Mouse (Mus musculus): ENCODE data around the gene Wdr35. TPM values are rescaled to one million over a fixed set of nuclear protein-coding genes. Genes with fewer than 3 reads are reported as not detected.
"Not testable (repeated sequence)": the region's sequence is repeated elsewhere in the genome, so short reads cannot be mapped to it uniquely, and the experiment has no call there.

Wdr35 gene
- total RNA-seq, 2 experiments from 2014 or later: 0.57 to 1.2 TPM

DNA sequence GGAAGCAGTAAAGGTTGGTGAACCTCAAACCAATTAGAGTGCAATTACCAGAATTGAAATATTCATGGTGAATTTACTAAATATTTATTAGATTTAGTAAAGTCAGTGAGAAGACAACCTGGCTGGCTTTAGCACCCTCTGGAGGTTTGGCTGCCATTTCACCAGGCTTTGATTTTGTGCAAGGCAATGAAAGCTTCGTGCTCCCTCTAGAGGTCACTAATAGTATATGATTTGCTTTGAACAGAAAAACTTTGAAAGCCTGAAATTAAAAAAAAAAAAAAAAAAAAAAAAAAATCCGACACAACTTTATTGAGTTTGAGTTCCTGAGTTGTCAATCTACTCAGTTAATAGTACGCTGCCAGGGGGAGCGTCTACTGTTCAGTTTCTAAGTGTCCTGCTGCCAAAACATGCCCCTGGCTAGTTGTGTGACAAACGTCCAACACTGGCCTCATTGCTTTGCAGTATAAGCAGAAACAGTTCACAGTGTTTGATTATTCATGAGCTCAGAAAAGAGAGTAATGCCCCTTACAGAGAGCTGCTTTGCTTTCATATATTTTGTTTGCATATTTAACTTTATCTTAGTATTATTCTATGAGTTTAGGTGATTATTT is 28.5 kb downstream of the Wdr35 start:
- peak; percentile 89 for ATAC-seq (replicated peaks; ENCODE audit: poor library complexity, severe bottlenecking)

GRCm38 (mm10) chr12:9007146-9007545 is 33.5 kb downstream of the Wdr35 start:
- ATAC-seq (replicated peaks; ENCODE audit: poor library complexity, severe bottlenecking): peak; percentile 87

- ATAC-seq (replicated peaks; ENCODE audit: poor library complexity, severe bottlenecking): no peak
Measured at GRCm38 (mm10) chr12:9007811-9008210, 34.1 kb downstream of the Wdr35 start.

DNA sequence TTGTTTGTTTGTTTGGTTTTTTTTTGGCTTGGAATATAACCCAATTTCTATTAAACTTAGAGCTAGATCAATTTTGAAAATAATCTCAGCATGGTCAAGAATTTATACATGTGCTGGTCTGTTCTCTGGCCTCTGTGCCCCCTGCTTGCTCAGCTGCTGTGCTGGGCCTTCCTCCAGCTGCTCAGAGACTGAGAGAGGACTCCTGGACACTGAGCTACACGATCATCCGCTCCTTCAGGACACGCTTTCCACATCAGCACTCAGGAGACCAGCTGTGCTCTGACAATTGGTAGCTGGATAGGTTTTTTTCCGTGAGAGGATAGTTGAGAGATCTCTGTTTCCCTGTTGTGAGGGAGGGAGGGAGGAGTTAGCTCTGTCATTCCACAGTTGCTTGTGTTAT is 36.6 kb downstream of the Wdr35 start:
- ATAC-seq (replicated peaks; ENCODE audit: poor library complexity, severe bottlenecking): no peak

DNA sequence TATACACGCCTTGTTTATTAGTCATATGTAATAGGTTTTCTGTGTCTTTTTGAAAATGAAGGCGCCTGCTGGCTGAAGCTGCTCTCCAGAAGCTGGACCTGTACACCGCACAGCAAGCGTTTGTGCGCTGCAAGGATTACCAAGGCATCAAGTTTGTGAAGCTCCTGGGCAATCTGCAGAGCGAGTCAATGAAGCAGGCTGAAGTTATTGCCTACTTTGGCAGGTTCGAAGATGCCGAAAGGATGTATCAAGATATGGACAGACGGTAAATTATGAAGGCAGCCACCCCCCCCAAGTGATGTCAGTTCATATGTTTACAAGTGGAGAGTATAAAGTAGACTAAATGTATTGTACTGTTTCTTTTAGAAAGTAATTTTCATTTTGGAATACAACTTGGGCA is 42.7 kb downstream of the Wdr35 start:
- no peak for ATAC-seq (replicated peaks; ENCODE audit: poor library complexity, severe bottlenecking)

- no peak for ATAC-seq (replicated peaks; ENCODE audit: poor library complexity, severe bottlenecking)
Measured at GRCm38 (mm10) chr12:9020431-9020830, 46.7 kb downstream of the Wdr35 start.

DNA sequence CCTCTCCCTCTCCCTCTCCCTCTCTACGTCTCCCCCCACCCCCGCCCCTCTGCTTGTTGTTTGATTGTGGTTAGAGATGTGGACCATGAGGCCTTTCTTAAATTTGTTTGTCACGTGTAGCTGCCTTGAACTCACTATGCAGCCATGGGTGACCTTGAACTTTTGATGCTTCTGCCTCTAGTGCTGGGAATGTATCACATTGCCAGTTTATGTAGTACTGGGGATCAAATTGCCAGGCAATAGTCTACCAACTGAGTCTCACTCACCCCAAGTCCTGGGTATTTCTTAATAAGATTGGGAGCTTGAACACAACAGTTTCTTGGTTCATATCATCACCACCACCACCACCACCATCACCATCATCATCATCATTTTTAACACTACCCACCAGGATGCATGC is 47.3 kb downstream of the Wdr35 start:
- no peak for ATAC-seq (replicated peaks; ENCODE audit: poor library complexity, severe bottlenecking)

DNA sequence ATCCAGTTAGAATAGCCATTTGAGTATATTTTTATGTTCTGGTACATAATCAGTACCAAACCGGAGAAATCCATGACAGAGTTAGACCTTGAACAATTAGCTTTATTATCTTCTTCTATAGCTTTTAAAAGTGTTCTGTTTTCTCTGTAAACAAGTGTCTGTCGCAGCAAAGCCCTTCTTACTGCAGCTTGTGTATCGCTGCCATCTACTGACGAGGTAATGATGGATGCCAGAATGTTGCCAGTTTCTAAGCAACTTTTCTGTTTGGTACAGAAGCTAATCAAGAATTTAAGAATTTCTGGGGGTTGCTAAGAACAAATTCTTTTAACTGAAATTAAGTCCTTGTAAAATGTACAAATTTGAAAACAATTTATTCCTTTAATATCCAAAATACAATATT is 49.3 kb downstream of the Wdr35 start:
- no peak for ATAC-seq (replicated peaks; ENCODE audit: poor library complexity, severe bottlenecking)

DNA sequence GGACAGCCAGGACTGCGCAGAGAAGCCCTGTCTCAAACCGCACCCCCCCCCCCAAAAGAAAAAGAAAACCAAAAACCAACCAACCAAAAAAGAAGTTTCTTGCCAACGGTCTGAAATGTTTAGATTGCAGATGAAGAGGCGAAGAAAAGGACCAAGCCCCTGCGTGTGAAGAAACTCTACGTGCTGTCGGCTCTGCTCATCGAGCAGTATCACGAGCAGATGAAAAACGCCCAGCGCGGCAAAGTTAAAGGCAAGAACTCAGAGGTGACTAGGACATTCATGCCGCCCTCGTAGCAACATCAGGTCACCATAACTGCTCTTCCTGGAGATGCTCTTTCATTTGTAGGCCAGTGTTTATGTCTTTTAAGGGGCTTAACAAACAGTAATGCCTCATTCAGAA is 50.4 kb downstream of the Wdr35 start:
- no peak for ATAC-seq (replicated peaks; ENCODE audit: poor library complexity, severe bottlenecking)

GRCm38 (mm10) chr12:9024736-9025135 is 51.0 kb downstream of the Wdr35 start:
- no peak for ATAC-seq (replicated peaks; ENCODE audit: poor library complexity, severe bottlenecking)

DNA sequence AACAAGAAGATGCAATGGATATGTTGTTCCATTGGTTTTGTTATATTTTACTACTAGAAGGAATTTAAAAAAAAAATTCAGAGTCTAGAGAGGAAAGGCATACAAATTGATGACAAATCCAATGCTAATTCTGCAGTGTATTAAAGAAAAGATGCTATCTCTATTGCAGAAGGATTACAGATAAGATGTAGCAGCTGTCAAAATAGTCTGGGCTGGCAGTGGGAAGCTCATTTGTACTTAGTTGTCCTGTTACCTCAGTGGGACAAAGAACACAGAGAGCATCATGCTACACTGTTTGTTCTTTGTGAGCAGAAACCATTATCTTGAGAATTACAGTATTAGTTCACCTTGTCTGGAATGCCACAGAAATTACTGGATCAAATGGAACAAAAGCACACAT is 53.2 kb downstream of the Wdr35 start:
- ATAC-seq (replicated peaks; ENCODE audit: poor library complexity, severe bottlenecking): no peak

- ATAC-seq (replicated peaks; ENCODE audit: poor library complexity, severe bottlenecking): not testable (repeated sequence)
Measured at GRCm38 (mm10) chr12:9028816-9029215, 55.1 kb downstream of the Wdr35 start.

- peak; percentile 18 for ATAC-seq (replicated peaks; ENCODE audit: poor library complexity, severe bottlenecking)
Measured at GRCm38 (mm10) chr12:9029506-9029887, 55.8 kb downstream of the Wdr35 start.

DNA sequence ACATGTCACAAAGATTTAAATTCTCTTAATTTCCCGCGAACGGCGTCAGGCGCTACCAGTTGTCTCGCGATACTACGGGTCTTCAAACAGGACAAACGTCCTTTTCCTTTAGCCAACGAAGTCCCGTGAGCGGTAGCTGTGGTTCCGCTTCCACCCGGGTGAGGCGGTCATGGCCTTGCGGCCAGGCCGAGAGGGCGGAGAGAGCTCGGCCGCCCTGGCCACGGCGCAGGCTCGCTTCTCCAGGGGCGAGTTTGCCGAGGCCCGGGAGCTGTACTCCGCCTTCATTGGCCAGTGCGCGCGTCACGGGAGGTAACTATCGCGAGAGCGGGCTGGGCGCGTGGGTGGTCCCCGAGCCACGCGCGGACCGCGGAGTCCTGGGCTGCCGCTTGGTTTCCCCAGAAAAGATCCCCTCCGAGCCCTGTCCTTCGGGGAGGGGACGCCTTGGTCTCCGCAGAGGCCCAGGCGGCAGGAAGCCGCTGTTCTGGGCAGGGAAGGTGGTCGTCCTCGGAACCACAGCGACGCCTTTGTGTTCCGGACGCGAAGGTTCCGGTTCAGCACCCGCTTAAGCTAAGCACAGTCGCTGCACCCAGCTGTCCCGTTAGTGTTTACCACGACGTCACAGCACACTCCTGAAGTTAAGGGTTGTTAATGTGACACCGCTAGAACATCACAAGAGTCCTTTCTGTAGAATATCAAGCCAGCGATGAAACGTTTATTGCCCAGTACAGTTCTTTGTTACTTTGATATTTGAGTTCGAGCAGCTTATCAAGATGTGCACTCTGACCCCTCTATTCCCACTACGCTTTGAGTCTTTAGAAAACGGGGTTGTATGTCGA is 56.4 kb downstream of the Wdr35 start, which contains the start of gene Ttc32:
TSS of gene Ttc32 (plus strand) at position 110 of the 836 bp plus-strand sequence.
- ATAC-seq (replicated peaks; ENCODE audit: poor library complexity, severe bottlenecking): peak; percentile 87

GRCm38 (mm10) chr12:9031166-9031565 is 57.5 kb downstream of the Wdr35 start:
- ATAC-seq (replicated peaks; ENCODE audit: poor library complexity, severe bottlenecking): no peak

GRCm38 (mm10) chr12:9033140-9033539 is 59.4 kb downstream of the Wdr35 start:
- no peak for ATAC-seq (replicated peaks; ENCODE audit: poor library complexity, severe bottlenecking)

GRCm38 (mm10) chr12:9036409-9036808 is 62.7 kb downstream of the Wdr35 start:
- no peak for ATAC-seq (replicated peaks; ENCODE audit: poor library complexity, severe bottlenecking)

- peak; percentile 42; the same call in 1 of the 2 replicates for ATAC-seq (replicated peaks; ENCODE audit: poor library complexity, severe bottlenecking)
Measured at GRCm38 (mm10) chr12:9040177-9040576, 66.5 kb downstream of the Wdr35 start.

- no peak for ATAC-seq (replicated peaks; ENCODE audit: poor library complexity, severe bottlenecking)
Measured at GRCm38 (mm10) chr12:9040686-9041085, 67.0 kb downstream of the Wdr35 start.

GRCm38 (mm10) chr12:9042316-9042715 is 68.6 kb downstream of the Wdr35 start:
- no peak for ATAC-seq (replicated peaks; ENCODE audit: poor library complexity, severe bottlenecking)

DNA sequence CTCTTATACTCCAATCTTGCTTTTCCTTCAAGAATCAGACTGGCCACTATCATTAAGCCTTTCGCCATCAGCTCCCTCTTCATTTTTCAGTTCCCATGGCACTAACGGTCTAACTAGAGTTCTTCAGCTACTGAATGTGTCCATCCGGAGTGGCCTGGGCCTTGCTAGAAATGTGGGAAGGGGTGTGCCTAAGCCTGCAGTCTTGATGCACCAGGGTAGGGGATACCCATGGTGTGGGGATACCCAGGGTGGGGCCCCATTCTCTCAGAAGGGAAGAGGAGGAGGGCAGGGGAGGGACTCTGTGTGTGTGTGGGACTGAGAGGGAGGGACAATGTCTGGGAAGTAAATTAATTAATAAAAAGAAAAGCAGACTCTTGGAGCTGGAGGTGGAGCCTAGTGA is 69.1 kb downstream of the Wdr35 start:
- ATAC-seq (replicated peaks; ENCODE audit: poor library complexity, severe bottlenecking): no peak

DNA sequence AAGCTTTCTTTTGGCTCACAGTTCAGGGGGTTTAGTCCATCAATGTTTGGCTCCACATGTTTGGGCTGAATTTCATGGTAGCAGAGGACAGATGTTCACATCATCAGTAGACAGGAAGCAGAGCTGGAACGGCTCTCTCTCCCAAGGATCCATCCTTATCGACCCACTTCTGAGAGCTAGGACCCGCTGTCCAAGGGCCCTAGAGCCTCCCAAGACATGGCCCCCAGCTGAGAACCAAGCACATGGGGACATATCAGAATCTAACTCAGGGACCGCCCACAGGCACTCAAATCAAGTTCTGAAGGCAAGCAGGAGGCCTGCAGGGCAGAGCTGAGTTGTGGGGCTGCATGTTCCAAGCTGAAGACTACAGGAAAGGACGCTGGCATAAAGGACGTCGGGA is 71.0 kb downstream of the Wdr35 start:
- no peak for ATAC-seq (replicated peaks; ENCODE audit: poor library complexity, severe bottlenecking)
